Mouse (Mus musculus) forebrain, embryonic 13.5 days (tissue): Measurements from ENCODE around the gene Shroom3. TPM values are rescaled to one million over a fixed set of nuclear protein-coding genes. Genes with fewer than 3 reads are reported as not detected.

Experiments
- ATAC-seq: fragments of 200-750 bp; cut with Nextera tagmentation; 2 replicates; pipeline ENCODE4 v1.8.0; 2017
- H3K27ac ChIP-seq: fragments of 300-500 bp; sonication (generic); 2 replicates; pipeline ENCODE4 v1.5.1; 2015; ENCODE audit warnings: inconsistent platforms, mild to moderate bottlenecking, moderate library complexity
- H3K27me3 ChIP-seq: fragments of 300-500 bp; sonication (generic); 2 replicates; pipeline ENCODE4 v1.6.1; 2015; ENCODE audit warnings: mild to moderate bottlenecking, inconsistent platforms
- H3K36me3 ChIP-seq: fragments of 300-500 bp; sonication (generic); 2 replicates; pipeline ENCODE4 v1.6.1; 2015; ENCODE audit warnings: mild to moderate bottlenecking, inconsistent platforms; ENCODE audit not compliant: poor library complexity, severe bottlenecking
- H3K4me1 ChIP-seq: fragments of 300-500 bp; sonication (generic); 2 replicates; pipeline ENCODE4 v1.6.1; 2015; ENCODE audit warnings: inconsistent platforms
- H3K4me2 ChIP-seq: fragments of 300-500 bp; sonication (generic); 2 replicates; pipeline ENCODE4 v1.6.1; 2015; ENCODE audit warnings: inconsistent platforms, mild to moderate bottlenecking, moderate library complexity
- H3K4me3 ChIP-seq: fragments of 300-500 bp; sonication (generic); 2 replicates; pipeline ENCODE4 v1.5.1; 2015; ENCODE audit warnings: mild to moderate bottlenecking, inconsistent platforms
- H3K9ac ChIP-seq: fragments of 300-500 bp; sonication (generic); 2 replicates; pipeline ENCODE4 v1.6.1; 2015; ENCODE audit warnings: mild to moderate bottlenecking, inconsistent platforms
- H3K9me3 ChIP-seq: fragments of 300-500 bp; sonication (generic); replicated peaks from 2 replicates; pipeline ENCODE4 v1.6.1; 2016; ENCODE audit warnings: inconsistent platforms
- WGBS: fragments of 180-500 bp; shearing (Covaris S2); methylation state at CpG from one replicate; pipeline ENCODE4 v1.1.7; 2015; 5-methylcytosine and 5-hydroxymethylcytosine counted together
- polyA plus RNA-seq: library from polyadenylated mRNA; unstranded; fragments of >200 nt; fragmentation: Nextera tagmentation; extraction: Ambion mirVana; gene quantifications from 2 replicates; pipeline ENCODE4 v1.2.1, GENCODE M21; 2015

The Shroom3 gene
- polyA plus RNA-seq, 1 experiment from 2014 or later: 3.7 TPM

DNA sequence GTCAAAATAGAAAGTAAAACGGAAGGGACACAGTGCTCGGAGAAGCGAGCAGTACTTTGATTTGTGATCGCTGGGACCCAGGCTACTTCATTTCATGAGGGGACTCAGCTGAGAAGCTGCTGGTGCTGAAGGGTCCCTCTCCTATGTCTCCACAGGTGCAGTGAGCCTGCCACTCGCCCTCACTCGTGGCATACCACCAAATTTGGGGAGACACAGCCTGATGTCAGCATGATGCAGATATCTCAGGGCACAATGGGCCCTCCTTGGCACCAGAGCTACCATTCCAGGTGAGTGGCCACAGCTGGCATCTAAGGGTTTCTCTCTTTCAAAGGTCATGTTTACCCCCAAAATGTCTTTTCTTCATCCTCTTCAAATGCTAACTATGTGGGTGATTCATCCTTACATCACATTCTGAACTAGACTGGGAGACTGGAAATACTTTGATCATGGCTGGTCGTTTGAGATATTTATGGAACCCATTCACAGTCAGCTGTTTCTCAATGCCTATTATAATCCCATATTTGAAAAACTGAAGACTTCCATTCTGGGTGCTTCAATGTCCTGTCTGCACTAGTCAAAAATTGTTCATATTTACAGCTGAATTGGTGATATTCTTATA is 250.5 kb downstream of the Shroom3 start:
- WGBS: 91% methylated on average over 7 of the region's 7 CpGs
- Histone ChIP-seq H3K4me1 (peaks cover 15% of the 10 kb centered on the region), H3K27me3 (no peaks in the 10 kb centered on the region)

DNA sequence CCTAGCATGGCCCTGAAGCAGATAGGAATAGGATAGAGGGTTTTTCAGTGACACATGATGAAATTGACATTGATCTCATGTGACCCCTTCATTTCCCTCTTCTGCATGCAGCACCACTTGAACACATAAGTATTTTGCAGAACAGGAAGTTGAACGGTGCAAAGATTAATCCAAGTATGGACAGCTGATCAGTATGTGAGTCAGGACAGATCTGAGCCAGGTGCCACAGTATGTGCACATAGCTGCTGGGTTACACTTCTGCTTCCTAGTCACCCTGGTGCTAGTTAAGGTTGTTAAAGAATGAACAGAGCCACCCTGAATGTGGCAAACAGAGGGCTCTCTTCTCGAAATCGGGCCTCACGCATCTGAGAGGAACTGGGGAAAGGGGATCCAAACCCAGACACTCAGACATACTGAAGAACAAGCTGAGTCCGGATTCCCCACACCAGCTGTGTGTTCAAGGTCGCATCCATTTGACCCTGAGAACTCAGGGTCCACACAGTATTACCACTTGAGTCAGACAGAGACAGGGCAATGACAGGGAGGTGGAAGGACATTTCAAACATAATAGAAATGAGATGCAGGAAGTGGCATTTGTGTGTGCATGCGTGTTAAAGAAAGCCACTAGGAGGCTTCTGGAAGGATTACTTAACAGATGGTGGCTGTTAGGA is 251.2 kb downstream of the Shroom3 start:
- H3K9ac ChIP-seq: no peak overlapping the region
- 0 out of 2 replicates have a peak overlapping the region, but pooled peaks have one; percentile 15 for H3K27ac ChIP-seq
- H3K36me3 ChIP-seq: peaks cover 5% of the 10 kb centered on the region; the same call in 1 of the 2 replicates
- no peak overlapping the region for H3K4me3 ChIP-seq
- H3K9me3 ChIP-seq: no peaks in the 10 kb centered on the region
- no peak for ATAC-seq
- peaks cover 15% of the 10 kb centered on the region for H3K4me1 ChIP-seq
- H3K4me2 ChIP-seq: no peak overlapping the region
- WGBS: 83% methylated on average over 7 of the region's 7 CpGs
- H3K27me3 ChIP-seq: no peaks in the 10 kb centered on the region

More for the DNA sequence above, 250.5 kb downstream of the Shroom3 start:
- ATAC-seq: no peak
- no peak overlapping the region for H3K4me3 ChIP-seq
- no peak overlapping the region for H3K9ac ChIP-seq
- no peak overlapping the region for H3K4me2 ChIP-seq
- H3K27ac ChIP-seq: no peak overlapping the region
- peaks cover 5% of the 10 kb centered on the region; the same call in 1 of the 2 replicates for H3K36me3 ChIP-seq
- H3K9me3 ChIP-seq: no peaks in the 10 kb centered on the region

DNA sequence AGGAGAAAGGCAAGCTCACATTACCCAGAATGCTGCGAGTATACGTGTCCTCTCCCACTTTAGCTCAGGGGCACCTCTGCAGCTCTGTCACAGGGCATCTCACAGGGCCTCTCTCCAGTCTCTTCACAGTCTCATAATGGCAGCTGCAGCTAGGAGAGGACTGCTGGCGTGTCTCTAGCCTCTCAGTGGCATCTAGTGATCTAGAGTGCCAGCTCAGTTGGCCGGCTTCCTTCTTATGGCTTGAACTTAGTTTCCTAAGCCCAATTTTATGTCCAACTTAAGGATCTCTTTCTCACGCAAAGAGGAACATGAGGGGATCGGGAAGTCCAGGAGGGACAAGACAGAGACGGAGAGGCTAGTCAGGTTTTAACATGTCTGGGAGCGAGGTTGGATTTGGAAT is 252.6 kb downstream of the Shroom3 start:
- peaks cover 3% of the 10 kb centered on the region for H3K9me3 ChIP-seq
- H3K4me1 ChIP-seq: peaks cover 15% of the 10 kb centered on the region
- no peak overlapping the region for H3K4me2 ChIP-seq
- peaks cover 18% of the 10 kb centered on the region for H3K36me3 ChIP-seq
- H3K27ac ChIP-seq: no peak overlapping the region
- ATAC-seq: no peak
- H3K4me3 ChIP-seq: no peak overlapping the region
- no peak overlapping the region for H3K9ac ChIP-seq
- WGBS: 88% methylated on average over 8 of the region's 8 CpGs
- H3K27me3 ChIP-seq: no peaks in the 10 kb centered on the region

DNA sequence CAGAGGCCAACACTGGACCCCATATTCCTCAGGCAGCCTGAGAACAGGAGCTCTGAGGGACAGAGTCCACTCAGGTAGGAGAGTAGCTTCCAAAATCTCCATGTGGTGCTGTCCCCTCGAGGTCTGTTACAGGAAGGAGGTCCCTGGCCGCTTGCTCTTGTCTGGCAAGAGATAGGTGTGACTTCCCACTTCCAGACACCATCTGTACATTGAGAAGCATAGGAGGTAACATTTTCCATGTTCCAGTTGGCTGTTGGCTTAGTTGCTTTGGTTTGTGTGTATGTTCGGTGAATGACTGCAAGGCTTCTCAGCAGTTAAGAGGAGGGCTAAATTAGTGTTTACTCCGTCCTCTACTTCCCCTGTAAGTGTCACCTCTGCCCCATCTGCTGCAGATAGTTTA is 254.5 kb downstream of the Shroom3 start:
- Histone ChIP-seq H3K9ac (no peak overlapping the region), H3K4me2 (no peak overlapping the region), H3K36me3 (peaks cover 36% of the 10 kb centered on the region), H3K9me3 (peaks cover 21% of the 10 kb centered on the region), H3K4me1 (0 out of 2 replicates have a peak, but pooled peaks cover under 1% of the 10 kb centered on the region), H3K27me3 (no peaks in the 10 kb centered on the region), H3K4me3 (no peak overlapping the region), H3K27ac (no peak overlapping the region)
- no peak for ATAC-seq
- WGBS: 86% methylated on average over 4 of the region's 4 CpGs

DNA sequence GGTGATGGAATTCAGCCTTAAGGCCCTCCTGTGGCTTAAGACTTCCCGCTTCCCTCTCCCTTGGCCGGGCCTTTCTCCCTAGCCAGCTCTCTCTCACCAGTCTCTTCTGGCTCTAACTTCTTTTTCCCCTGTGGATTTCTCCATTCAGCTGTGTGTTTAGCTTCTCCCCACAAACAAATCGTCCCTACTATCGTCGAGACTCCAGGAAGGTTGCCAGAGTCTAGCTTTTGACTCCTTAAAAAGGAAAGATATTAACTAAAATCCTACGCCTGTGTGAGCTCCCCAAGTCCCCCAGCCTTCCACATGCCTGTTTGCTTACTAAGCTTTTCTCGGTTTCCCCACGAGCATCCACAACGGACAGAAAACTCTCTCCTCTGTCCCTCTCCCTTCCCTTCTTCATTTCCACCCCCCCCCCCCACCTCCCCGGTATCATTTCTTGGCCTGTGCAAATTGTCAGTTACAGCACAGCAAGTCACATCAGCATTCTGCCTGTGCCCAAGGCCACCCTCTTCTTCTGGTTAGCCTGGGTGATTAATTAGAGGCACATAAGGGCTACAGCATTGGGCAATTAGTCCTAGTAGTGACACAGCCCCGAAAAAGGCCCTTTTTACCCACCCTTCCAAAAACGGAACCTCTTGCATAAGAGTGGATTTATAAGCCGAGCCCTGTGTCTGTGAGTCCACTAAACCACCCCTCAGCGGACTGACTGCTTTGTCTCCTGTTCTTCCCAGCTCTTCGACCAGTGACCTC is 256.2 kb downstream of the Shroom3 start:
- no peak overlapping the region for H3K4me3 ChIP-seq
- H3K9me3 ChIP-seq: peaks cover 24% of the 10 kb centered on the region
- H3K27me3 ChIP-seq: no peaks in the 10 kb centered on the region
- no peak overlapping the region; the same call in 1 of the 2 replicates for H3K27ac ChIP-seq
- WGBS: 86% methylated on average over 15 of the region's 15 CpGs
- no peak overlapping the region for H3K9ac ChIP-seq
- no peak for ATAC-seq
- H3K4me1 ChIP-seq: no peaks in the 10 kb centered on the region
- no peak overlapping the region for H3K4me2 ChIP-seq
- peaks cover 43% of the 10 kb centered on the region for H3K36me3 ChIP-seq

DNA sequence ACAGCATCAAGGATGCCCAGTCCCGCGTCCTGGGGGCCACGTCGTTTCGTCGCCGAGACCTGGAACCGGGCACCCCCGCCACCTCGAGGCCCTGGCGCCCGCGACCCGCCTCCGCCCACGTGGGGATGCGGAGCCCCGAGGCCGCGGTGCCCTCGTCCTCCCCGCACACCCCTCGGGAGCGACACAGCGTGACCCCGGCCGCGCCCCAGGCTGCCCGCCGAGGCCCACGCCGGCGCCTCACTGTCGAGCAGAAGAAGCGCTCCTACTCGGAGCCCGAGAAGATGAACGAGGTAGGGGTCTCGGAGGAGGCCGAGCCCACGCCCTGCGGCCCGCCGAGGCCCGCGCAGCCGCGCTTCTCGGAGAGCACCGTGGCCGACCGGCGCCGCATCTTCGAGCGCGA is 258.9 kb downstream of the Shroom3 start:
- Histone ChIP-seq H3K4me2 (no peak overlapping the region), H3K27ac (no peak overlapping the region), H3K4me3 (no peak overlapping the region), H3K36me3 (peaks cover 39% of the 10 kb centered on the region), H3K4me1 (no peaks in the 10 kb centered on the region), H3K9me3 (peaks cover 24% of the 10 kb centered on the region), H3K9ac (no peak overlapping the region), H3K27me3 (no peaks in the 10 kb centered on the region)
- ATAC-seq: no peak
- 89% methylated on average over 52 of the region's 57 CpGs for WGBS

DNA sequence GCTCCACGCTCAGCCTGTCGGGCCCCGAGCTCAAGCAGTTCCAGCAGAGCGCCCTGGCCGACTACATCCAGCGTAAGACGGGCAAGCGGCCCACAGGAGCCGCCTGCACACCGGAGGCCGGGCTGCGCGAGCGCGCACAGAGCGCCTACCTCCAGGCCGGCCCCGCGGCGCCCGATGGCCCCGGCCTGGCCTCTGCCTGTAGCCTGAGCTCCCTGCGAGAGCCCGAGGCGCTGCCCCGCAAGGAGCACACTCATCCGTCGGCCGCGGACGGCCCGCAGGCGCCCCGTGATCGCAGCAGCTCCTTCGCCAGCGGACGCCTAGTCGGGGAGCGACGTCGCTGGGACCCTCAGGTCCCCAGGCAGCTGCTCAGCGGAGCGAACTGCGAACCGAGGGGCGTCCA is 259.3 kb downstream of the Shroom3 start:
- Histone ChIP-seq H3K4me2 (no peak overlapping the region), H3K4me1 (no peaks in the 10 kb centered on the region), H3K27ac (no peak overlapping the region), H3K4me3 (no peak overlapping the region), H3K36me3 (peaks cover 39% of the 10 kb centered on the region), H3K9ac (no peak overlapping the region), H3K27me3 (no peaks in the 10 kb centered on the region), H3K9me3 (peaks cover 24% of the 10 kb centered on the region)
- WGBS: 93% methylated on average over 47 of the region's 47 CpGs
- no peak for ATAC-seq

DNA sequence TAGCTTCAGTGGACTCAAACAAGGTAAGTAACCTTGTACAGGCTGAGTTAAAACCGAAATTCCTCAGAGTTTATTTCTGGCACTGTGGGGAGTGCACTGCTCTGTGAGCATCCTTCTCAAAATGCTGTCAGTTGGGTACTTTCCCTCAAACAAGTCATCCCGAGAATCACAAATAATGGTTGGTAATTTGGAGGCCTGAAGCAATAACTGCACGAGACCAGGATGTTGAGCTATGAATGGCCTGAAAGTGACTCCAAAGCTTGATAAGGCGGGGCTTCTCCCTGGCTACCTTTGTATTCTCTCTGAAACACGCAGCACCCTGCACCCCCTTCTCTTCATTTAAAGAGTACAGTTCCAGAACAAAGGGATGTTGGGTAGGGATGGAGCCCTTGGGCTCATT is 261.6 kb downstream of the Shroom3 start:
- ATAC-seq: no peak
- Histone ChIP-seq H3K27ac (no peak overlapping the region), H3K36me3 (peaks cover 36% of the 10 kb centered on the region), H3K27me3 (no peaks in the 10 kb centered on the region), H3K9ac (no peak overlapping the region), H3K9me3 (peaks cover 24% of the 10 kb centered on the region), H3K4me1 (peaks cover 9% of the 10 kb centered on the region), H3K4me2 (no peak overlapping the region), H3K4me3 (no peak overlapping the region)
- 66% methylated on average over 5 of the region's 5 CpGs for WGBS

DNA sequence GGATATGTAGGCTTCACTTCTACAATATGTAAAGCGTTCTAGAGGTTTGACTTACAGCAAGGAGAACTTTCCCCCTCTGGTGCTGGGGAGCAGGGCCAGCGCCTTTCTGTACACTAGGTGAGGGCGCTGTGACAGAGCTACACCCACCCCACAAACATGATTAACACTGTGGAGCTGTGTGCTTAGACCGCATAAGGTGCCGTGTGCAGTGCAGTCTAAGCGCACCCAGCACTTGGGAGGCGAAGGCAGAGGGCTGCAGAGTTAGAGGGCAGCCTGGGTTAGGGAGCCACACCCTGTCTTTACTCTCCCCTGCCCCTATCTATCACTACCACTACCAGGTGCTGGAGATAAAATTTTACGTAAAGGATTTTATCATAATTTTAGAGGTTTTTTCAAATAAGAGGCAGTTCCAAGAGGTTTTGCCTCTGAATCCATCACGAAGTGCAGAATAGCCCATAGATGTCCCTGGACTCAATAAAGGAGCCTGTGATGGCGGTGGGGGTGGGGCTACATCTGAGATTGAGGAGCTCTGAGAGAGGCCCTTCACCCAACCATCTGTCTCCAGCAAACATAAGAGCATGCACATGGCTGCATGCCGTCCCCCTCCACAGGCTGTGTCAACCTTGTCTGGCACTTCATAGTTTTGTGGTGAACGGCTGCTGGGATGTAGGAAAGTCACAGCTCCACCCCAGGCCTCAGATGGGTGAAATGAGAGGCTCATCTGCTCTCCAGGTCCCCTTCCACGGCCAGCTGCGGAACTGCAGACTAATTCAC is 265.9 kb downstream of the Shroom3 start:
- Histone ChIP-seq H3K27me3 (no peaks in the 10 kb centered on the region), H3K36me3 (peaks cover 36% of the 10 kb centered on the region), H3K9ac (no peak overlapping the region), H3K4me3 (no peak overlapping the region), H3K27ac (peak overlapping the region; percentile 76), H3K9me3 (no peaks in the 10 kb centered on the region), H3K4me1 (peaks cover 9% of the 10 kb centered on the region), H3K4me2 (no peak overlapping the region)
- peak; percentile 85 for ATAC-seq
- 77% methylated on average over 14 of the region's 14 CpGs for WGBS

DNA sequence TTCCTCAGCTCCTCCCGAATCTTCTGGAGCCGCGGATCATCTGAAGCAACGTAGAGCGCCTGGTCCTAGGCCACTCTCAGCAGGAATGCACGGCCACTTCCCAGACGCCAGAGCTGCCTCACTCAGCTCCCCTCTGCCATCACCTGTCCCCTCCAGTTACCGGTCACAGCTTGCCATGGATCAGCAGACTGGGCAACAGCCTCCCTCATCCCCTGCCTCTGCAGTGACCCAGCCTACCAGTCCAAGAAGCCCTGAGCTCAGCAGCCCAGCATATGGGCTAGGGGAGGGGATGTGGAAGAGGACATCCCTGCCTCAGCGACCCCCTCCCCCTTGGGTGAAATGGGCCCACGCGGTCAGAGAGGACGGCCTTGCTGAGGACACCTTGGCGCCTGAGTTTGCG is 267.3 kb downstream of the Shroom3 start:
- Histone ChIP-seq H3K9ac (0 out of 2 replicates have a peak overlapping the region, but pooled peaks have one; percentile 2), H3K4me1 (peaks cover 9% of the 10 kb centered on the region), H3K4me3 (no peak overlapping the region), H3K9me3 (no peaks in the 10 kb centered on the region), H3K27me3 (no peaks in the 10 kb centered on the region), H3K27ac (no peak overlapping the region), H3K36me3 (peaks cover 42% of the 10 kb centered on the region), H3K4me2 (no peak overlapping the region)
- 89% methylated on average over 14 of the region's 14 CpGs for WGBS
- ATAC-seq: no peak

DNA sequence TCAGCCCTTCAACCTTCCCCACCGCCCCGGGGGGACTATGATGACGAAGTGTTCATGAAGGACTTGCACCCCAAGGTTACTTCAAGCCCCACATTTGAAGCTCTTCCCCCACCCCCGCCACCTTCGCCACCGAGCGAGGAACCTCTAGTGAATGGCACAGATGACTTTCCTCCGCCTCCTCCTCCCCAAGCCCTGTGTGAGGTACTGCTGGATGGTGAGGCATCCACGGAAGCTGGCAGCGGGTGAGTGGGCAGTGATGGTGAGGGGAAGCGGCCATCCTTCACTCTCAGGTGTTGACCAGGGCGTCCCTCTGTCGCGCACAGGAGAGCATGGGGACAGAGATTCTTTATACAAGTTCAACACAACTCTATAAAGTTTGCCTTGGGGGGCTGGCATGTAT is 267.8 kb downstream of the Shroom3 start:
- Histone ChIP-seq H3K4me3 (no peak overlapping the region), H3K9ac (no peak overlapping the region), H3K9me3 (no peaks in the 10 kb centered on the region), H3K27ac (no peak overlapping the region), H3K4me2 (no peak overlapping the region), H3K36me3 (peaks cover 47% of the 10 kb centered on the region), H3K27me3 (no peaks in the 10 kb centered on the region), H3K4me1 (peaks cover 9% of the 10 kb centered on the region)
- no peak for ATAC-seq
- WGBS: 93% methylated on average over 14 of the region's 14 CpGs

DNA sequence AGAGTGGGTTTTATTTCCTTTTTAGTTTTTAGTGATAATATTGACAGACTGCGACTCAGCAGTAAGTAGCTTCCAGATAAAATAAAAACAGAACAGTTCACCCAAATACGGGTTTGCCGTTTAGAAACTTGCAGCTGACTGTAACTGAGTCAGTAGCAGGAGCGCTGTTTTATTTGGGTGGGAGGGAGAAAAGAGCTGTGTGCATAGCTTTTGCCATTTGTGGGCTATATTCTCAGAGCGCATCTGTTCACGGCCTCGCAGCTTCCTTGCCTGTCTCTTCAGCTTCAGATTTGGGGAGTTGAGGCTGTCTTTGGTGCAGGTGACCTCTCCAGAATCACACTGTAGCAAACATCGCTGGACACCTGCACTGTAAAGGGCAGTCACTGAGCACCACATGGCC is 270.6 kb downstream of the Shroom3 start:
- Histone ChIP-seq H3K9ac (no peak overlapping the region), H3K27me3 (no peaks in the 10 kb centered on the region), H3K9me3 (no peaks in the 10 kb centered on the region), H3K4me1 (peaks cover 9% of the 10 kb centered on the region), H3K4me2 (no peak overlapping the region), H3K27ac (no peak overlapping the region), H3K4me3 (no peak overlapping the region), H3K36me3 (peaks cover 70% of the 10 kb centered on the region)
- 89% methylated on average over 8 of the region's 8 CpGs for WGBS
- no peak for ATAC-seq
